ENCODE assay signal across 8 mouse cellular contexts in genomic region chr5:4757902-4758301, GRCm38 (mm10). TPM values are rescaled to one million over a fixed set of nuclear protein-coding genes. Genes with fewer than 3 reads are reported as not detected.
DNase-seq lines count a peak whose midpoint lies in the region; ATAC-seq lines count a peak whose summit lies in the region.

Gene Fzd1 (minus strand): TSS chr5:4758035.

- under 1% methylated on average over 33 of the region's 33 CpGs for WGBS in hindbrain, embryonic 14.5 days

- DNase-seq in WW6 (ENCODE audit: low read depth, low spot score): peak; percentile 78
- DNase-seq in cerebellum, postnatal 36 days: peak; percentile 86 to 87
- DNase-seq in gastrocnemius, adult 18-20 months (ENCODE audit: low spot score): peak; percentile 89
- peak; percentile 91 for DNase-seq in hindbrain, embryonic 14.5 days (ENCODE audit: low spot score)
- peak; percentile 70 for DNase-seq in left cerebral cortex, adult 11 months (ENCODE audit: low spot score)
- DNase-seq in lung, postnatal 25 days (ENCODE audit: low spot score): peak; percentile 94
- peak; percentile 95 for DNase-seq in retina, embryonic 14.5 days (ENCODE audit: low spot score)
- peak; percentile 94 for DNase-seq in urinary bladder, postnatal 4 days (ENCODE audit: low spot score in 2 of 2)

- H3K27me3 ChIP-seq in hindbrain, embryonic 14.5 days (ENCODE audit: control insufficient read depth, insufficient read depth, low read length): peaks cover 10% of the 10 kb centered on the region; the same call in 1 of the 2 replicates

- peaks cover 19% of the 10 kb centered on the region for H3K4me1 ChIP-seq in hindbrain, embryonic 14.5 days (replicated peaks; ENCODE audit: control insufficient read depth, insufficient read depth, low read length)

- H3K27ac ChIP-seq in hindbrain, embryonic 14.5 days: peak within 1 kb of the TSS; percentile 86

- no peaks in the 10 kb centered on the region for H3K9me3 ChIP-seq in hindbrain, embryonic 14.5 days (ENCODE audit: control insufficient read depth, low read length)

- peak within 1 kb of the TSS; percentile 99 for H3K4me2 ChIP-seq in hindbrain, embryonic 14.5 days (replicated peaks)

- H3K9ac ChIP-seq in hindbrain, embryonic 14.5 days: peak within 1 kb of the TSS; percentile 67

- ATAC-seq in hindbrain, embryonic 14.5 days (ENCODE audit: low FRiP score): peak; percentile 95

- H3K36me3 ChIP-seq in hindbrain, embryonic 14.5 days (replicated peaks; ENCODE audit: control insufficient read depth, insufficient read depth): no peaks in the 10 kb centered on the region

- H3K4me3 ChIP-seq in hindbrain, embryonic 14.5 days (replicated peaks; ENCODE audit: low read length): peak within 1 kb of the TSS; percentile 79

RNA-seq across cellular contexts. Expression of gene Fzd1, which starts in this region (rescaled TPM):
- 1 to 10 TPM; 2.0 to 2.6 TPM for total RNA-seq in gastrocnemius, adult 18-20 months (2021)
- 10.8 and 13.3 TPM in 2 replicates for polyA plus RNA-seq in hindbrain, embryonic 14.5 days (2014; fragmentation: Nextera tagmentation; extraction: Ambion mirVana)

Comparison
In these comparisons a context has a peak if more than half of its experiments do, and no peak if none do; other contexts are left out.
1. Peak in every context shown above with its lines: DNase-seq, ATAC-seq, H3K4me3 ChIP-seq and H3K27ac ChIP-seq.